Mouse (Mus musculus): ENCODE results near the gene Zfp82. TPM values are rescaled to one million over a fixed set of nuclear protein-coding genes. Genes with fewer than 3 reads are reported as not detected.

The Zfp82 gene
- polyA plus RNA-seq, 1 experiment from 2014 or later, result 2.1 TPM

DNA sequence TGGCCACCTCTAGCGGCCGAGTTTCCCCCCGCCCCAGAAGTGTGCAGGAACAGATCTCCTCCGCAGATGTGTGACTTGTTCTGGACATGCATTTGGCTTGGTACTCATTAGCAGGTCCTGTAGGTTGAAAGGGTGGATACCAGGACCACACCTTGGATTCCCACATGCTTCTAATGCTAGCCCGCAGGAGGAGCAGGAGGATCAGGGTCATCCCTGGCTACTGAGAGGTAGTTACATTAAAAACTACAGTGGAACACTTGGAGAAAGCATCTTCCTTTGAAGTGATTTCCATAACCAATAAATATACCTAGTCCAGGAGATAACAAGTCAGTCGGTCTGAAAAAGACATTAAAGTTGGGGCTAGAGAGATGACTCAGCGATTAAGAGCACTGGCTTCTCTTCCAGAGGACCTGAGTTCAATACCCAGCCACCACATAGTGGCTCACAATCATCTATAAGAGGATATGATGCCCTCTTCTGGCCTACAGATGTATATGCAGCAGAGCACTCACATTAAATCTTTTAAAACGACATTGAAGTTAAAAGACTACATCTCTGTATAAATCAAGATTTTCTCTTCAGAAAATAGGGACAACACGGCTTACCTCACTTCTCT is 18.4 kb upstream of the Zfp82 start:
- Histone ChIP-seq H3K4me2 (peak overlapping the region; percentile 78), H3K27me3 (no peaks in the 10 kb centered on the region), H3K4me1 (replicated peaks) (peaks cover 42% of the 10 kb centered on the region), H3K9me3 (replicated peaks) (no peaks in the 10 kb centered on the region), H3K9ac (peak overlapping the region; percentile 55), H3K36me3 (no peaks in the 10 kb centered on the region; the same call in 1 of the 2 replicates), H3K4me3 (replicated peaks) (peak overlapping the region; percentile 68), H3K27ac (peak overlapping the region; percentile 88)
- DNase-seq (no peak), ATAC-seq (ENCODE audit: low read depth) (no peak)
- 5% methylated on average over 9 of the region's 9 CpGs for WGBS (ENCODE audit: insufficient replicate concordance)

DNA sequence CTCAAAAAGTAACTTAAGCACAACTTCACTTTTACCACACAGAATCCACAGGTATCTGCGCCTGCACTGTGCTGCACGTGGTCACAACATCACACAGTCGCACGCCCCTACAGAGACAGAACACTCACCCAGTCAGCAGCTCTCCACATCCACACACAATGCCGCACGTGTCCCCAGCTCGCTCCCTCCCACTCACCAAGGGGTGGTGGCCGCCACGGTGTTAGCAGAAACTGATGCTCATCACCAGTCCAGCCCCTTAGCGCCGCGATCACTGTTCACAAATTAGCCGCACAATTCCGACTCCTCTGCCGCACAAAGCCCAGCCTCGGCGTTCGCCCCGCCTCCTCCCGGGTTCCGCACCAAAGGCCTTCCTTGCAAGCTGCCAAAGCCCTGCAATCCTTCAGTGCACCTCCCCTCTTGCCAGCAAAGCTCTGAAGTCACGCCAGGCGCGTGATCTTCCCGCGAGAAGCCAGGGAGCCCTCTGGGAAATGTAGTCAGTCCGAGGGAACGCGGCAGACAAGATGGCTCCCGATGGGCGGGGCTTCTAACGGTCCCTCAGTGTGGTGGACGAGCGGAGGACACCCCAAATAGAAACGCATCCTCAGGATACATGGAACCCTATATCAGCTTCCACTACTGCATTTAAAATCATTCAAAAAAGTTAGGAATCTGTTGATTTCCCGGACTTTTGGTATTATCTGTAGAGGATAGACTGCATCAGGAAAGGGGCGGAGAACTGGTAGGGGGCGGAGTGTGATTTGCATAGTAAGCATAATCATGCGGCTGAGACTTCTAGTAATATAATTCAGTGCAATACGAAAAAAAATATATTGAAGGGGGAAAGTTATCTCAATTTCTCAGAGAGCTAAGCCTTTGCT is 17.6 kb upstream of the Zfp82 start, which contains the start of the genes Gm26920 and Zfp566:
Gene Gm26920, minus strand, starts transcription at position 319 of the 878 bp plus-strand sequence.
Gene Zfp566, minus strand, starts transcription at position 436 of the 878 bp plus-strand sequence.
- H3K9ac ChIP-seq, result peak within 1 kb of the TSS; percentile 72
- H3K27me3 ChIP-seq, result no peaks in the 10 kb centered on the region
- DNase-seq, result peak; percentile 92
- H3K27ac ChIP-seq, result peak within 1 kb of the TSS; percentile 88
- H3K36me3 ChIP-seq, result peaks cover 7% of the 10 kb centered on the region
- under 1% methylated on average over 40 of the region's 40 CpGs for WGBS (ENCODE audit: insufficient replicate concordance)
- peaks cover 36% of the 10 kb centered on the region for H3K4me1 ChIP-seq (replicated peaks)
- H3K4me2 ChIP-seq, result peak within 1 kb of the TSS; percentile 78
- peak within 1 kb of the TSS; percentile 68 for H3K4me3 ChIP-seq (replicated peaks)
- H3K9me3 ChIP-seq (replicated peaks), result no peaks in the 10 kb centered on the region
- ATAC-seq (ENCODE audit: low read depth), result peak; percentile 93

DNA sequence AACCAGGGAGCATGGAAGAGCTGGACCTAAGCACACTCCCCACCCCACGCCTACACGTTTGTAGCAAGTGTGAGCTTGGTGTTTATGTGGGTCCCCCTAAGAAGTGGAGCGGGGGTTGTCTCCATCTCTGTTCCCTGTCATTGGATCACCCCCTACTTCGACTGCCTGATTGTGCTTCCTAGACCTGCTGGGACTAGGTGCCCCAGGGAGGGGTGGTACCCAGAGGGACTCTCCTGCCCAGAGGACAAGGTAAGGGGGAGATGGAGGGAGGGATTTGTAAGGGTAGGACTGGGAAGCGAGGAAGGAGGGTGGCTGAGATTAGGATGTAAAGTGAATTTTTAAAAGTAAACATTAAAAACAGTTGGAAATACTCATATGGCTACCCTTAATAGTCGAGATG is 16.7 kb upstream of the Zfp82 start:
- ATAC-seq (ENCODE audit: low read depth) (no peak), DNase-seq (no peak)
- no peaks in the 10 kb centered on the region for H3K27me3 ChIP-seq
- WGBS (ENCODE audit: insufficient replicate concordance), result 20% methylated on average over 6 of the region's 6 CpGs
- H3K27ac ChIP-seq, result peak overlapping the region; percentile 15; the same call in 1 of the 2 replicates
- peak overlapping the region; percentile 78 for H3K4me2 ChIP-seq
- peaks cover 16% of the 10 kb centered on the region for H3K36me3 ChIP-seq
- H3K4me3 ChIP-seq (replicated peaks), result peak overlapping the region; percentile 68
- peak overlapping the region; percentile 72 for H3K9ac ChIP-seq
- H3K9me3 ChIP-seq (replicated peaks), result no peaks in the 10 kb centered on the region
- H3K4me1 ChIP-seq (replicated peaks), result peaks cover 35% of the 10 kb centered on the region

DNA sequence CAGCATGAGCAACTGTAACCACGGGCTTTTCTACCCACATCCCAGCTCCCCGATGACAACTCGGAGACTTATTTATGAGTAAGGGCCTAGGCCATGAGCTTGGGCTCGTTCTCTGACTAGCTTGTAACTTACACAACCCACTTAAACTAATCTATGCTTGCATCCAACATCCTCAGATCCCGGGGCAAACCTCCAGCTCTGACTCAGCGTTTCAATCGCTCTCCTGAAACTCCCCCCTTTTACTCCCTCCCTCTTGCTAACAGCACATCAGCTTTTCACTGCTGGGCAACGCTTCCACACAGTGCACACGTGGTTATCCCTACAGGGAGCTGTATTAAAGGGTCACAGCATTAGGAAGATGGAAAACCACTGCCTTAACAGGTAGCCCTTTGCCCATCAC is 13.8 kb upstream of the Zfp82 start:
- WGBS (ENCODE audit: insufficient replicate concordance), result 71% methylated on average over 9 of the region's 9 CpGs
- DNase-seq (no peak), ATAC-seq (ENCODE audit: low read depth) (no peak)
- H3K27ac ChIP-seq, result no peak overlapping the region
- H3K4me2 ChIP-seq, result no peak overlapping the region
- H3K4me1 ChIP-seq (replicated peaks), result peaks cover 23% of the 10 kb centered on the region
- no peak overlapping the region for H3K9ac ChIP-seq
- peaks cover 17% of the 10 kb centered on the region for H3K36me3 ChIP-seq
- no peaks in the 10 kb centered on the region for H3K27me3 ChIP-seq
- no peaks in the 10 kb centered on the region for H3K9me3 ChIP-seq (replicated peaks)
- no peak overlapping the region for H3K4me3 ChIP-seq (replicated peaks)

DNA sequence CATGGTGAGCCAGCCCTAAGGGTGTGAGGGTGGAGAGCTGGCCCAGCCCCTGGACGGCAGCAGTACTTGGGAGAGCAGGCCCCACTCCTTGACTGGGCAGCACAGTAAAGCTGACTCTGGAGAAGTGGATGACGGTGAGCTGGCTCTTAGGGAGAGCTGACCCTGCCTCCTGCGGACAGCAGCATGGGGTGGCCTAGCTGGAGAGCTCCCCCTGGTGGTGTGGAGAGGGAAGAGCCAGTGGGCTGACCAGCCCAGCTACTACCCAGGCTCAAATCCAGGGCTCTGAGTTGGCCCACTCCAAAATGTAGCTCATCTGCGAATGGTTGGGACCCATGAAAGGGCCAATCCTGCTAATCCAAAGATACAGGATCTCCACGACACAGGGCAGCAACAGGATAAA is 8.1 kb downstream of the Zfp82 start:
- Histone ChIP-seq H3K9ac (no peak overlapping the region), H3K27ac (no peak overlapping the region), H3K36me3 (peaks cover 32% of the 10 kb centered on the region; the same call in 1 of the 2 replicates), H3K4me1 (replicated peaks) (no peaks in the 10 kb centered on the region), H3K4me2 (no peak overlapping the region), H3K27me3 (no peaks in the 10 kb centered on the region), H3K4me3 (replicated peaks) (no peak overlapping the region), H3K9me3 (replicated peaks) (no peaks in the 10 kb centered on the region)
- DNase-seq (no peak), ATAC-seq (ENCODE audit: low read depth) (no peak)
- 71% methylated on average over 5 of the region's 5 CpGs for WGBS (ENCODE audit: insufficient replicate concordance)

DNA sequence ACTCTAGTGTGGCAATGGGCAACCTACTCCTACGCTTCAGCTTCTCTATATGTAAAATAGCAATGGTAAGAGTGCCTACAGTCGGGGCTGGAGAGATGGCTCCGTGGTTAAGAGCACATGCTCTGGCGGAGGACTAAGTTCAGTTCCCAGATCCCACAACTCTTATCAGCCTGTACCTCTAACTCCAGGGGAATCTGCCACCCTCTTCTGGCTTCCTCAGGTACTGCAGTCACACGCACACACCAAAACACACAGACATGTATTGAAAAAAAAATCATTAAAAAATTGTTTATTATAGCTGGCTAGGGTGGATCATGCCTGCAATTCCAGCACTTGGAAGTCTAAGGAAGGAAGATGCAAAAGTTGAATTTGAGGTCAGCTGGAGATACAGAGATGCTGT is 10.2 kb downstream of the Zfp82 start:
- no peak overlapping the region for H3K4me3 ChIP-seq (replicated peaks)
- H3K36me3 ChIP-seq, result peaks cover 32% of the 10 kb centered on the region; the same call in 1 of the 2 replicates
- WGBS (ENCODE audit: insufficient replicate concordance), result 73% methylated on average over 5 of the region's 5 CpGs
- no peaks in the 10 kb centered on the region for H3K4me1 ChIP-seq (replicated peaks)
- no peak overlapping the region for H3K9ac ChIP-seq
- ATAC-seq (ENCODE audit: low read depth), result no peak
- no peaks in the 10 kb centered on the region for H3K9me3 ChIP-seq (replicated peaks)
- peak; percentile 15 for DNase-seq
- H3K27ac ChIP-seq, result no peak overlapping the region
- H3K27me3 ChIP-seq, result no peaks in the 10 kb centered on the region
- H3K4me2 ChIP-seq, result no peak overlapping the region

DNA sequence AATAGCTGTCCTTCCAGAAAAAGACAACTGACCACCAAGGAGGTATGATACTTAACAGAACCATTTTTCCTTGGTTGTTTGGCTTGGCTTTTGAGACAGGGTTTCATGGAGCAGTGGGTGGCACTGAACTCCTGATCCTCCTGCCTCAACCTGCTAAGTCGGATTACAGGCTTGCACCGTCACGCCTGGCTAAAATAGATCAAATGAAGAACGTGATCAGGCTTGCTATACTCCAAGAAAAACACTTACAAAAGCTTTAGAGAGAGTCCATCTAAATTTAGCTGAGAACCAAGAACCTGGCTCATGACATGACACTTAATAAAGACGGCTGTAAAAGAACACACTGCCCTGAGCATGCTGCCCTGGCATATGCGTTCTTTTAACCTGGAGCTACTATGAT is 12.4 kb downstream of the Zfp82 start:
- no peak overlapping the region for H3K27ac ChIP-seq
- 85% methylated on average over 6 of the region's 6 CpGs for WGBS (ENCODE audit: insufficient replicate concordance)
- ATAC-seq (ENCODE audit: low read depth) (no peak), DNase-seq (no peak)
- peaks cover 40% of the 10 kb centered on the region for H3K36me3 ChIP-seq
- H3K27me3 ChIP-seq, result no peaks in the 10 kb centered on the region
- no peak overlapping the region for H3K9ac ChIP-seq
- no peak overlapping the region for H3K4me3 ChIP-seq (replicated peaks)
- no peaks in the 10 kb centered on the region for H3K4me1 ChIP-seq (replicated peaks)
- no peak overlapping the region for H3K4me2 ChIP-seq
- H3K9me3 ChIP-seq (replicated peaks), result no peaks in the 10 kb centered on the region

DNA sequence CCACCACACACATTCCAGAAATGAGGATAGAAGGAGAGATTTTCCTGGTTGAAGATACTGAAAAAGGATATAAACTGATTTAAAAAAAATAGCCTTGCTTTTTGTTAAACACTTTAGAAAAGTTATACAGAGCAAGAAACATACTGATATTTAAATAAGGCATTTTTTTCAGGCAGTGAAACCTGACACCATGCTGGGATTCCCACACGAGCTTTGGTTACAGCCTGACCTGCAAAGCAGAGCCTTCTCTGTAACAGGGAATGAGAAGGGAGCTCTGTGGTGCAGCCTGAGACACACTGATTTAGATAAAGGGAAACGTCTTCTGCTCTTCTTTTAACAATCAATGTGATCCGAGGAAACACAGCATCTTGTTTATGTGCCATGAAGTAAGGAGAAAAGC is 19.1 kb downstream of the Zfp82 start:
- Histone ChIP-seq H3K9me3 (replicated peaks) (no peaks in the 10 kb centered on the region), H3K27ac (no peak overlapping the region), H3K4me3 (replicated peaks) (no peak overlapping the region), H3K36me3 (peaks cover 17% of the 10 kb centered on the region), H3K27me3 (no peaks in the 10 kb centered on the region), H3K4me2 (no peak overlapping the region), H3K9ac (no peak overlapping the region), H3K4me1 (replicated peaks) (peaks cover 16% of the 10 kb centered on the region)
- DNase-seq (no peak), ATAC-seq (ENCODE audit: low read depth) (no peak)
- WGBS (ENCODE audit: insufficient replicate concordance), result 12% methylated on average over 3 of the region's 3 CpGs

DNA sequence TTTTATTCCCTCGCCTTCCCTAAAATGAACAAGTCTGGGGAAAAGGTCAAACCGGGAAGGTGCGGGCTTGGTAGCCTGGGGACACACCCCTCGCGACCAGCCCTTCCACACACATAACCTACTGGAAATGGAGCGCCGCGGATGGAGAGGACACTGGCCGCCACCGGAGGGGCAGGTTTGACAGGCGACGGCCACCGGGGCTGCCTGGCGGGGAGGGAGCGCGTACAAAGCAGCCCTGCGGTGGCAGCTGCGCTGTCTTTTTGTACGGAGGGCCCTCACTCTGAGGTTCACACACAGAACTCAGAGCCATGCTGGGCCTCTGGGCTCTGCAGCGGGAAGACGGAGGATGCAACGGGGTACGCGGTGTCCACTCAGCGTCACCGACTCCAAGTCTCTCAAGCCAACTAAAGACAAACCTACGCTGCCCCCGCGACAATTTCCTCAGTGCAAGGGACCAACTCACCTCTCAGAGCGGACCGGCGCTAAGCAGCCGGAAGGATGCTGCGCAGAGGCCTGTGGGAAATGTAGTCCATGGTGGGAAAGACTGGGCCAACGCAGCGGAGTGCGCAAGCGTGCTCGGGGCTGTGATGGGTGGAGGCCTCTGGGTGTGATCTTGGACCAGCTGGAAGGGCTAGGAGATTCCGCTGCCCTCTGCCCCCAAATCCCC is 21.7 kb downstream of the Zfp82 start, which contains the start of gene Zfp14:
Gene Zfp14, minus strand, starts transcription at position 499 of the 667 bp plus-strand sequence.
- peak; percentile 74 for DNase-seq
- Histone ChIP-seq H3K27me3 (no peaks in the 10 kb centered on the region), H3K9ac (peak within 1 kb of the TSS; percentile 75), H3K4me1 (replicated peaks) (peaks cover 16% of the 10 kb centered on the region), H3K36me3 (peaks cover 1% of the 10 kb centered on the region), H3K4me2 (peak within 1 kb of the TSS; percentile 95), H3K27ac (peak within 1 kb of the TSS; percentile 51), H3K9me3 (replicated peaks) (no peaks in the 10 kb centered on the region), H3K4me3 (replicated peaks) (peak within 1 kb of the TSS; percentile 78)
- 1% methylated on average over 40 of the region's 40 CpGs for WGBS (ENCODE audit: insufficient replicate concordance)
- peak; percentile 100 for ATAC-seq (ENCODE audit: low read depth)

DNA sequence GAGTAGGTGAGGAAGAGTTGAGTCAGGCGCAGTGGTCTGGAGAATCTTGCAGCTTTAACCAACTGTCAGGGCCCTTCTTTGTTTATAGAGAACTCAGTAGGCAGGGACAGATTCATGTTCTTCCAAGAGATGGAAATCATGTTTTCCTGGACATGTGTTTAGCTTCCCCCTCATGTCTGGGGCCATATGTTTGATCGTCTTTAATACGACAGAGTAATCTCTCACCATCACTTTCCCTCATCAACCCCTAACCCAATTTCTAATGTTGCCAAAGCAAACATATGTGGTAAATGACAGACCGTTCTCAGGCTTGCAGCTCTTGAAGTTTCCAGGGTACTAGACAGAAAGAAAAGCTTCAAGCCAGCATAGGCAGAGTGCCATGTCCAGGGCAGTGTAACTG is 24.6 kb downstream of the Zfp82 start:
- no peak for ATAC-seq (ENCODE audit: low read depth)

DNA sequence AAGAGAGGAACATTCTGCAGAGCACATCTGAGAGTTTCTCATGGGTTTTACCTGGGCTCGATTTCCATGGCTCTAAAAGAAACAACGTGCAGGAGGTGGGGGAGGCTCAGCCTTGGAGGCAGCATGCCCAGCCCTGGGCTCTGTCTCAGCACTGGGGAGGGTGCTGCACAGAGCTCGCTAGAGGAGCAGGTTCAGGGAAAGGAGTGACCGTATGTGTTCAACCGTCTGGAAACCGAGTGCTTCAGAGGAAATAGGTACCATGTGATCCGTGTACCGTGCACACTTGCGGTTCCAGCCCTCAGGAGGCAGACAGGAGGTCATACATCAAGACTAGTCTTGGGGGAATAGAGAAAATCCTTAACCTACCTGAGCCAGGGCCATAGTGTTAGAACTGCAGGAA is 28.3 kb downstream of the Zfp82 start:
- no peak overlapping the region for H3K4me3 ChIP-seq (replicated peaks)
- H3K4me1 ChIP-seq (replicated peaks), result no peaks in the 10 kb centered on the region
- H3K27ac ChIP-seq, result no peak overlapping the region
- H3K27me3 ChIP-seq, result no peaks in the 10 kb centered on the region
- no peak for ATAC-seq (ENCODE audit: low read depth)
- no peaks in the 10 kb centered on the region for H3K9me3 ChIP-seq (replicated peaks)
- no peaks in the 10 kb centered on the region for H3K36me3 ChIP-seq
- no peak overlapping the region for H3K4me2 ChIP-seq
- H3K9ac ChIP-seq, result no peak overlapping the region
- DNase-seq, result no peak
- WGBS (ENCODE audit: insufficient replicate concordance), result 52% methylated on average over 9 of the region's 9 CpGs

More for the DNA sequence above, 24.6 kb downstream of the Zfp82 start:
- Histone ChIP-seq H3K9me3 (replicated peaks) (no peaks in the 10 kb centered on the region), H3K4me1 (replicated peaks) (peaks cover 16% of the 10 kb centered on the region), H3K9ac (no peak overlapping the region), H3K4me2 (no peak overlapping the region), H3K36me3 (no peaks in the 10 kb centered on the region), H3K27me3 (no peaks in the 10 kb centered on the region), H3K27ac (no peak overlapping the region), H3K4me3 (replicated peaks) (no peak overlapping the region)
- DNase-seq, result no peak
- WGBS (ENCODE audit: insufficient replicate concordance), result 83% methylated on average over 4 of the region's 4 CpGs

Measured in liver, embryonic 13.5 days (tissue).